Mouse (Mus musculus) testis, adult 2 months (tissue): Measurements from ENCODE around the gene Il33.

Experiments
- CTCF ChIP-seq: fragments of 200-500 bp; IDR thresholded peaks from 2 replicates; pipeline ENCODE4 v1.5.1; 2012; ENCODE audit warnings: low read depth, mild to moderate bottlenecking, inconsistent platforms, low read length, moderate library complexity; ENCODE audit not compliant: control insufficient read depth, insufficient read depth, insufficient replicate concordance
- POLR2A ChIP-seq: fragments of 200-500 bp; IDR thresholded peaks from 2 replicates; pipeline ENCODE4 v1.6.1; 2012; ENCODE audit warnings: low read depth, mild to moderate bottlenecking, inconsistent platforms, low read length, moderate library complexity; ENCODE audit not compliant: control insufficient read depth

- TF ChIP-seq CTCF = no peak
- no peak for TF ChIP-seq POLR2A
These were observed 27.6 kb downstream of the Il33 start for GRCm38 (mm10) chr19:29952538-29952937.
